Mouse (Mus musculus): ENCODE measurements around the gene Gm3233. TPM values are rescaled to one million over a fixed set of nuclear protein-coding genes. Genes with fewer than 3 reads are reported as not detected.
"Not testable (repeated sequence)": the region's sequence is repeated elsewhere in the genome, so short reads cannot be mapped to it uniquely, and the experiment has no call there.

Gene Gm3233
- polyA plus RNA-seq, 1 experiment from 2014 or later, result not detected

- H3K4me2 ChIP-seq; ATAC-seq (ENCODE audit: insufficient number of reproducible peaks, insufficient read depth, low FRiP score, low TSS enrichment, low read depth); H3K4me1 ChIP-seq; H3K9me3 ChIP-seq; H3K36me3 ChIP-seq; H3K27ac ChIP-seq; H3K4me3 ChIP-seq; H3K9ac ChIP-seq; H3K27me3 ChIP-seq: not testable (repeated sequence)
- 70% methylated on average over 1 of the region's 1 CpGs for WGBS
Observed at GRCm38 (mm10) chr10:77771225-77771624, 11.7 kb upstream of the Gm3233 start, which contains the start of gene Gm3238. TSS of gene Gm3238 (minus strand) at chr10:77771325.

DNA sequence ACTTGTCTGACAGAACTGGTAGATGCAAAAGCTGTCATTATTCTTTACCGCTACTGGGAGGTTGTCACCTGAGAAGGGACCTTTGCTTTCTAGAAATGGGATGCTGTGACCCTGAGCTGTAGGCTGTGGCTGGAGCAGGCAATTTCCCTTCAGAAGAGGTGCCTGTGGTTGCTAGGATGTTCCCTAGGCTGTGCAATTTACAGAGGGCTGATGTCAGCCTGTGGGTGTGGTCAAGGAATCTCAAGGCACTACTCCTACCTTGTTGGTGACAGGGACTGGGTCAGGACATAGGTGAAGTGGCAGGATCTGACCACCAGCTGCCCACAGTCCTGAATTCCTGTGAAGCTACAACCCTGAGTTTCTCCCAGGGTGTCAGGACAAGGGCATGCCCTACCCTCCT is 10.2 kb upstream of the Gm3233 start:
- H3K4me2 ChIP-seq, result no peak overlapping the region
- no peak for ATAC-seq (ENCODE audit: insufficient number of reproducible peaks, insufficient read depth, low FRiP score, low TSS enrichment, low read depth)
- H3K27ac ChIP-seq, result no peak overlapping the region
- H3K27me3 ChIP-seq, result no peaks in the 10 kb centered on the region
- no peaks in the 10 kb centered on the region for H3K4me1 ChIP-seq
- no peak overlapping the region for H3K4me3 ChIP-seq
- H3K36me3 ChIP-seq, result no peaks in the 10 kb centered on the region
- H3K9ac ChIP-seq, result no peak overlapping the region
- WGBS, result 65% methylated on average over 1 of the region's 1 CpGs
- no peaks in the 10 kb centered on the region for H3K9me3 ChIP-seq

GRCm38 (mm10) chr10:77753448-77753847 is 6.0 kb downstream of the Gm3233 start:
- no peak for ATAC-seq (ENCODE audit: insufficient number of reproducible peaks, insufficient read depth, low FRiP score, low TSS enrichment, low read depth)
- no peaks in the 10 kb centered on the region for H3K36me3 ChIP-seq
- no peaks in the 10 kb centered on the region for H3K4me1 ChIP-seq
- H3K4me3 ChIP-seq, result no peak overlapping the region
- no peak overlapping the region for H3K4me2 ChIP-seq
- H3K9me3 ChIP-seq, result no peaks in the 10 kb centered on the region
- no peak overlapping the region for H3K27ac ChIP-seq
- no peaks in the 10 kb centered on the region for H3K27me3 ChIP-seq
- no peak overlapping the region for H3K9ac ChIP-seq

GRCm38 (mm10) chr10:77752312-77752711 is 7.2 kb downstream of the Gm3233 start:
- H3K4me1 ChIP-seq; H3K9ac ChIP-seq; H3K27me3 ChIP-seq; H3K27ac ChIP-seq; H3K4me3 ChIP-seq; ATAC-seq (ENCODE audit: insufficient number of reproducible peaks, insufficient read depth, low FRiP score, low TSS enrichment, low read depth); H3K36me3 ChIP-seq; H3K4me2 ChIP-seq; H3K9me3 ChIP-seq: not testable (repeated sequence)
- 64% methylated on average over 3 of the region's 3 CpGs for WGBS

DNA sequence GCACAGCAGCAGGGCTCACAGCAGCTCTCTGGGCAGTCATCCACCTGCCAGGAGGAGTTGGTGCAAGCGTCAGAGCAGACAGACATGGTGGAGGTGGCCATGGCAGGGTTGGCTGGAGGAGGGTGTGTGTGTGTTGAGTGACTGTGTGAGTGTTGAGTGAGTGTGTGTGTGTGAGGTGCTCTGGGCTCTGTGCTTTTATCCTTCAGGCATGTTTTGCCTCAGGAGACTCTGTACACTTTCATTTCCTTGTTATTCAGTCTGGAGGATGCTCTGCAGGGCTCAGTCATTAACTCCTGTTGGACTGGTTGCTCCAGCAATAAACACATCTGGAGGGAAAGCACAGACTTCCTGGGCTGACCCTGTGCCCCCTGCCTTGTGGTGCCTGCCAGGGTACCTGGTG is 8.2 kb downstream of the Gm3233 start, which contains the start of gene Gm9736:
Gene Gm9736 (minus strand): TSS at position 101 of the 400 bp plus-strand sequence.
- H3K36me3 ChIP-seq; H3K4me2 ChIP-seq; H3K27ac ChIP-seq; H3K4me3 ChIP-seq; ATAC-seq (ENCODE audit: insufficient number of reproducible peaks, insufficient read depth, low FRiP score, low TSS enrichment, low read depth); H3K4me1 ChIP-seq; H3K9ac ChIP-seq; H3K9me3 ChIP-seq; H3K27me3 ChIP-seq: not testable (repeated sequence)
- whole genome bisulfite sequencing, result 61% methylated on average over 1 of the region's 1 CpGs

DNA sequence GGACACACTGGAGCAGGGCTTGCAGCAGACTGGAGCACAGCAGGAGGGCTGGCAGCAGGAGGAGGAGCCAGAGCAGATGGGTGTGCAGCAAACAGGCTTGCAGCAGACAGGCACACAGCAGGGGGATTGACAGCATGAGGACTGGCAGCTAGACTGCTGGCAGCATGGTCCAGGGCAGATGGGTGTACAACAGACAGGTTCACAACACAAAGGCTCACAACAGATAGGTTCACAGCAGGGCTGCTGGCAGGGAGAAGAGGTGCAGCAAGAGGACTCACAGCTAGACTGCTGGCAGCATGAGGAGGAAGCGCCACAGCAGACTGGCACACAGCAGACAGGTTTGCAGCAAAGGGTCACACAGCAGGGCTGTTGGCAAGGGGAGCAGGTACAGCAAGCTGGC is 8.8 kb downstream of the Gm3233 start:
- not testable (repeated sequence) for H3K4me1 ChIP-seq; H3K9me3 ChIP-seq; H3K36me3 ChIP-seq; H3K9ac ChIP-seq; H3K4me2 ChIP-seq; H3K4me3 ChIP-seq; H3K27ac ChIP-seq; H3K27me3 ChIP-seq; ATAC-seq (ENCODE audit: insufficient number of reproducible peaks, insufficient read depth, low FRiP score, low TSS enrichment, low read depth)
- 89% methylated on average over 1 of the region's 1 CpGs for WGBS

DNA sequence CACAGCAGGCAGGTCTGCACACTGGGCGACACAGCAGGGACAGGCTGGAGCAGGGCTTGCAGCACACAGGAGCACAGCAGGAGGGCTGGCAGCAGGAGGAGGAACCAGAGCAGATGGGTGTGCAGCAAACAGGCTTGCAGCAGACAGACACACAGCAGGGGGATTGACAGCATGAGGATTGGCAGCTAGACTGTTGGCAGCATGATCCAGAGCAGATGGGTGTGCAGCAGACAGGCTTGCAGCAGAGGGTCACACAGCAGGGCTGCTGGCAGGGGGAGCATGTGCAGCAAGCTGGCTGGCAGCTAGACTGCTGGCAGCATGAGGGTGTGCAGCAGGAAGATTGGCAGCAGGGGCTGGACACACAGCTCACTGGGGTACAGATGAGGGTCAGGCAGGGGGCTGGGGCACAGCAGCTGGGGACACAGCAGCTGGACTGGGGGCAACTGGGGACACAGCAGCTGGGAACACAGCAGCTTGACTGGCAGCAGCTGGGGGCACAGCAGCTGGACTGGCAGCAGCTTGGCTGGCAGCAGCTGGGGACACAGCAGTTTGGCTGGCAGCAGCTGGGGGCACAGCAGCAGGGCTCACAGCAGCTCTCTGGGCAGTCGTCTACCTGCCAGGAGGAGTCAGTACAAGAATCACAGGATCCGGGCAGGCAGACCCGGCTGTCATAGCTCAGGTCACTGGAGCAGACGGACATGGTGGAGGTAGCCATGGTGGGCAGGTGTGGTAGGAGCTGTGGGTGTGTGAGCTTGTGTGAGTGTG is 17.4 kb downstream of the Gm3233 start, which contains the start of gene Gm18596:
Gene Gm18596 (minus strand): TSS at position 715 of the 765 bp plus-strand sequence.
- not testable (repeated sequence) for H3K27me3 ChIP-seq; H3K4me1 ChIP-seq; H3K9ac ChIP-seq; H3K9me3 ChIP-seq; H3K27ac ChIP-seq; H3K4me2 ChIP-seq; H3K36me3 ChIP-seq; ATAC-seq (ENCODE audit: insufficient number of reproducible peaks, insufficient read depth, low FRiP score, low TSS enrichment, low read depth); H3K4me3 ChIP-seq
- WGBS, result 50% methylated on average over 5 of the region's 5 CpGs

- no peaks in the 10 kb centered on the region for H3K36me3 ChIP-seq
- H3K27ac ChIP-seq, result no peak overlapping the region
- H3K4me2 ChIP-seq, result no peak overlapping the region
- H3K9ac ChIP-seq, result no peak overlapping the region
- no peaks in the 10 kb centered on the region for H3K27me3 ChIP-seq
- H3K4me3 ChIP-seq, result no peak overlapping the region
- H3K4me1 ChIP-seq, result no peaks in the 10 kb centered on the region
- WGBS, result 84% methylated on average over 4 of the region's 4 CpGs
- ATAC-seq (ENCODE audit: insufficient number of reproducible peaks, insufficient read depth, low FRiP score, low TSS enrichment, low read depth), result no peak
- no peaks in the 10 kb centered on the region; the same call in 1 of the 2 replicates for H3K9me3 ChIP-seq
Observed at GRCm38 (mm10) chr10:77738929-77739328, 20.6 kb downstream of the Gm3233 start.

GRCm38 (mm10) chr10:77735928-77736327 is 23.6 kb downstream of the Gm3233 start:
- H3K4me2 ChIP-seq, result no peak overlapping the region
- no peaks in the 10 kb centered on the region for H3K27me3 ChIP-seq
- H3K9ac ChIP-seq, result no peak overlapping the region
- no peak overlapping the region for H3K4me3 ChIP-seq
- H3K4me1 ChIP-seq, result no peaks in the 10 kb centered on the region
- no peak for ATAC-seq (ENCODE audit: insufficient number of reproducible peaks, insufficient read depth, low FRiP score, low TSS enrichment, low read depth)
- WGBS, result 83% methylated on average over 1 of the region's 1 CpGs
- H3K9me3 ChIP-seq, result no peaks in the 10 kb centered on the region; the same call in 1 of the 2 replicates
- H3K36me3 ChIP-seq, result no peaks in the 10 kb centered on the region
- H3K27ac ChIP-seq, result no peak overlapping the region

GRCm38 (mm10) chr10:77729241-77729640 is 30.2 kb downstream of the Gm3233 start:
- Histone ChIP-seq H3K4me3 (no peak overlapping the region), H3K9ac (no peak overlapping the region), H3K36me3 (no peaks in the 10 kb centered on the region), H3K4me2 (no peak overlapping the region), H3K27ac (no peak overlapping the region), H3K9me3 (no peaks in the 10 kb centered on the region), H3K27me3 (no peaks in the 10 kb centered on the region), H3K4me1 (no peaks in the 10 kb centered on the region)
- no peak for ATAC-seq (ENCODE audit: insufficient number of reproducible peaks, insufficient read depth, low FRiP score, low TSS enrichment, low read depth)
- 48% methylated on average over 4 of the region's 4 CpGs for WGBS

- no peak for ATAC-seq (ENCODE audit: insufficient number of reproducible peaks, insufficient read depth, low FRiP score, low TSS enrichment, low read depth)
- WGBS, result 63% methylated on average over 4 of the region's 4 CpGs
Observed at GRCm38 (mm10) chr10:77728280-77728679, 31.2 kb downstream of the Gm3233 start.

GRCm38 (mm10) chr10:77726186-77726585 is 33.3 kb downstream of the Gm3233 start, which contains the start of gene Gm10100:
TSS of gene Gm10100 (plus strand) at chr10:77726486.
- no peak within 1 kb of the TSS for H3K4me3 ChIP-seq
- H3K27ac ChIP-seq, result no peak within 1 kb of the TSS
- H3K9ac ChIP-seq, result no peak within 1 kb of the TSS
- H3K4me1 ChIP-seq, result no peaks in the 10 kb centered on the region
- WGBS, result 49% methylated on average over 3 of the region's 3 CpGs
- no peaks in the 10 kb centered on the region for H3K9me3 ChIP-seq
- no peak within 1 kb of the TSS for H3K4me2 ChIP-seq
- H3K27me3 ChIP-seq, result no peaks in the 10 kb centered on the region
- no peaks in the 10 kb centered on the region for H3K36me3 ChIP-seq
- ATAC-seq (ENCODE audit: insufficient number of reproducible peaks, insufficient read depth, low FRiP score, low TSS enrichment, low read depth), result no peak

More at GRCm38 (mm10) chr10:77728280-77728679, 31.2 kb downstream of the Gm3233 start:
- Histone ChIP-seq H3K27me3 (no peaks in the 10 kb centered on the region), H3K4me2 (no peak overlapping the region), H3K9ac (no peak overlapping the region), H3K9me3 (no peaks in the 10 kb centered on the region), H3K36me3 (no peaks in the 10 kb centered on the region), H3K4me3 (no peak overlapping the region), H3K27ac (no peak overlapping the region), H3K4me1 (no peaks in the 10 kb centered on the region)
